ENCODE assay signal across 8 mouse cellular contexts in the genomic region with DNA sequence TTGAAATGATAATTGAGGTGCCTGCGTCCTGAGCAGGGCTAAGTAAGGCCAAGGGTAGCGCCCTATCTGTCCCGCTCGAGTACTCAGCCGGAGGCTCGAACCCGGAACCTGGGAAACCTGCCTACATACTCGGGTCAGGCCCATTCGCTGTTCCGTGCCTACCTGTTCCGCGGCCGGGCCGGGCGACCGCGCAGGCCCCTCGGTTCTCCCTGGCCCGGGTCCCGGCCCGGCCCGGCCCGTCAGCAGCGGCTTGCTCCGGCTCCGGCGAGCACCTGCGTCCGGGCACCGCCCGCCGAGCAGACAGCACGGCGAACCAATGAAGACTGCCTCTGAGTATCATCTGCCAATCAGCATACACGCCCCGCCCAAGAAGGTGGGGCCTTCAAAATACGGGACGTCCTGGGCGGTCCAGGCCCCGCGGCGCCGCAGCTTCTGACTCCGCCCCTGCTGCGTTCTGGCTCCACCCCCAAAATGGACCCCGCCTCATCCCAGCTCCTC. TPM values are rescaled to one million over a fixed set of nuclear protein-coding genes. Genes with fewer than 3 reads are reported as not detected.
DNase-seq lines count a peak whose midpoint lies in the region; ATAC-seq and TF ChIP-seq lines count a peak whose summit lies in the region.

A gene (minus strand): TSS at position 287 of the 498 bp plus-strand sequence.

- H3K4me3 ChIP-seq in cortical plate, adult 2 months (ENCODE audit: insufficient read depth, low read length) = peak within 1 kb of the TSS; percentile 83
- H3K4me3 ChIP-seq in megakaryocyte, embryonic 14.5 days (replicated peaks) = peak within 1 kb of the TSS; percentile 95

- H3K9me3 ChIP-seq in megakaryocyte, embryonic 14.5 days = no peaks in the 10 kb centered on the region

- TF ChIP-seq CTCF in cortical plate, adult 2 months (IDR thresholded peaks at IDR 0.05; ENCODE audit: extremely low read depth, insufficient read depth, low read length) = no peak

- no peaks in the 10 kb centered on the region for H3K27me3 ChIP-seq in megakaryocyte, embryonic 14.5 days (replicated peaks)

- 0 out of 2 replicates have a peak, but pooled peaks cover 2% of the 10 kb centered on the region for H3K4me1 ChIP-seq in cortical plate, adult 2 months (ENCODE audit: control insufficient read depth, insufficient read depth, low read length)
- H3K4me1 ChIP-seq in megakaryocyte, embryonic 14.5 days = peaks cover 51% of the 10 kb centered on the region

- no peak for TF ChIP-seq POLR2A in cortical plate, adult 2 months (IDR thresholded peaks at IDR 0.05; ENCODE audit: extremely low read depth, insufficient read depth, low read length)

- peak; percentile 97 to 98 for DNase-seq in gastrocnemius, adult 8-10 months (ENCODE audit: low spot score in 2 of 2)
- DNase-seq in hindlimb bud, embryonic 11.5 days (ENCODE audit: extremely low spot score, low read depth, low spot score) = peak; percentile 76
- DNase-seq in left cerebral cortex, adult 8-10 months (ENCODE audit: low spot score in 2 of 2) = peak; percentile 90 to 96
- peak; percentile 98 for DNase-seq in right cerebral cortex, postnatal 10 days (ENCODE audit: low spot score in 2 of 2)
- peak; percentile 97 for DNase-seq in urinary bladder, postnatal 25 days (ENCODE audit: low spot score)

- no peak within 1 kb of the TSS for H3K27ac ChIP-seq in cortical plate, adult 2 months (ENCODE audit: insufficient read depth, low read length)

- ATAC-seq in activated CD4-positive, CD25-positive, alpha-beta regulatory T cell, adult 4 months = peak; percentile 100

- H3K36me3 ChIP-seq in megakaryocyte, embryonic 14.5 days (replicated peaks; ENCODE audit: low read length) = peaks cover 35% of the 10 kb centered on the region

RNA-seq across cellular contexts. Expression of the gene that starts here (rescaled TPM):
- polyA plus RNA-seq in activated CD4-positive, CD25-positive, alpha-beta regulatory T cell, adult 4 months (2017; shearing (Covaris generic)) = 10 to 100 TPM; 27.2 to 33.5 TPM
- polyA plus RNA-seq in cortical plate, adult 2 months (2012; rRNA removed) = 127 and 137 TPM in 2 replicates
- 100 to 1,000 TPM in 1 of 4 experiments, 10 to 100 TPM in 3; 90.1 to 113 (median 96.7) TPM for total RNA-seq in gastrocnemius, adult 8-10 months (2022)
- total RNA-seq in left cerebral cortex, adult 8-10 months (2022) = 10 to 100 TPM; 85.6 to 95.3 (median 89.9) TPM
- 77.9 and 126 TPM in 2 replicates for polyA plus RNA-seq in megakaryocyte, embryonic 14.5 days (2012; ENCODE audit: insufficient read depth, low replicate concordance)
